Mouse (Mus musculus) forebrain, embryonic 12.5 days (tissue): ENCODE results near the gene Zfp202. TPM values are rescaled to one million over a fixed set of nuclear protein-coding genes. Genes with fewer than 3 reads are reported as not detected.
A peak's percentile ranks its signal among the peaks of the same experiment; 100 is the strongest.

Experiments
- ATAC-seq: fragments of 200-750 bp; cut with Nextera tagmentation; 2 replicates; pipeline ENCODE4 v1.8.0; 2017; ENCODE audit warnings: moderate TSS enrichment; ENCODE audit not compliant: low FRiP score
- H3K27ac ChIP-seq: fragments of 300-500 bp; sonication (generic); 2 replicates; pipeline ENCODE4 v1.5.1; 2016; ENCODE audit warnings: mild to moderate bottlenecking
- H3K27me3 ChIP-seq: fragments of 300-500 bp; sonication (generic); 2 replicates; pipeline ENCODE4 v1.6.1; 2016; ENCODE audit warnings: mild to moderate bottlenecking
- H3K36me3 ChIP-seq: fragments of 300-500 bp; sonication (generic); replicated peaks from 2 replicates; pipeline ENCODE4 v1.6.1; 2016; ENCODE audit warnings: mild to moderate bottlenecking
- H3K4me1 ChIP-seq: fragments of 300-500 bp; sonication (generic); 2 replicates; pipeline ENCODE4 v1.6.1; 2016
- H3K4me2 ChIP-seq: fragments of 300-500 bp; sonication (generic); 2 replicates; pipeline ENCODE4 v1.6.1; 2016; ENCODE audit warnings: mild to moderate bottlenecking, moderate library complexity
- H3K4me3 ChIP-seq: fragments of 300-500 bp; sonication (generic); replicated peaks from 2 replicates; pipeline ENCODE4 v1.5.1; 2016; ENCODE audit warnings: mild to moderate bottlenecking
- H3K9ac ChIP-seq: fragments of 300-500 bp; sonication (generic); 2 replicates; pipeline ENCODE4 v1.6.1; 2016; ENCODE audit warnings: mild to moderate bottlenecking
- H3K9me3 ChIP-seq: fragments of 300-500 bp; sonication (generic); 2 replicates; pipeline ENCODE4 v1.6.1; 2016
- WGBS: fragments of 180-500 bp; shearing (Covaris S2); methylation state at CpG from one replicate; pipeline ENCODE4 v1.1.7; 2016; 5-methylcytosine and 5-hydroxymethylcytosine counted together
- polyA plus RNA-seq: library from polyadenylated mRNA; unstranded; fragments of >200 nt; fragmentation: Nextera tagmentation; extraction: Ambion mirVana; gene quantifications from 2 replicates; pipeline ENCODE4 v1.2.1, GENCODE M21; 2016

Zfp202 gene
- polyA plus RNA-seq, 1 experiment from 2014 or later: 8.4 TPM

- no peak for ATAC-seq
- Histone ChIP-seq H3K4me3 (no peak overlapping the region), H3K27ac (no peak overlapping the region), H3K9me3 (no peaks in the 10 kb centered on the region), H3K27me3 (no peaks in the 10 kb centered on the region), H3K4me1 (no peaks in the 10 kb centered on the region; the same call in 1 of the 2 replicates), H3K36me3 (no peaks in the 10 kb centered on the region), H3K9ac (no peak overlapping the region), H3K4me2 (no peak overlapping the region)
- 73% methylated on average over 4 of the region's 4 CpGs for WGBS
These were observed 32.2 kb downstream of the Zfp202 start for GRCm38 (mm10) chr9:40224289-40224688.

- H3K36me3 ChIP-seq: no peaks in the 10 kb centered on the region
- no peak overlapping the region for H3K27ac ChIP-seq
- 76% methylated on average over 10 of the region's 10 CpGs for WGBS
- no peaks in the 10 kb centered on the region for H3K9me3 ChIP-seq
- H3K9ac ChIP-seq: no peak overlapping the region
- no peaks in the 10 kb centered on the region; the same call in 1 of the 2 replicates for H3K27me3 ChIP-seq
- H3K4me2 ChIP-seq: no peak overlapping the region
- ATAC-seq: peak; percentile 83
- H3K4me3 ChIP-seq: no peak overlapping the region
- no peaks in the 10 kb centered on the region; the same call in 1 of the 2 replicates for H3K4me1 ChIP-seq
These were observed 36.0 kb downstream of the Zfp202 start for GRCm38 (mm10) chr9:40227874-40228789.

GRCm38 (mm10) chr9:40228804-40229331 lies 36.8 kb downstream of the Zfp202 start:
- H3K9ac ChIP-seq: no peak overlapping the region
- no peaks in the 10 kb centered on the region; the same call in 1 of the 2 replicates for H3K4me1 ChIP-seq
- H3K27me3 ChIP-seq: no peaks in the 10 kb centered on the region; the same call in 1 of the 2 replicates
- ATAC-seq: no peak
- 34% methylated on average over 6 of the region's 6 CpGs for WGBS
- no peaks in the 10 kb centered on the region for H3K36me3 ChIP-seq
- H3K9me3 ChIP-seq: no peaks in the 10 kb centered on the region
- H3K4me3 ChIP-seq: no peak overlapping the region
- H3K4me2 ChIP-seq: no peak overlapping the region
- H3K27ac ChIP-seq: no peak overlapping the region

- 65% methylated on average over 5 of the region's 5 CpGs for WGBS
- Histone ChIP-seq H3K4me2 (no peak overlapping the region), H3K4me3 (no peak overlapping the region), H3K9ac (no peak overlapping the region), H3K9me3 (no peaks in the 10 kb centered on the region), H3K27me3 (no peaks in the 10 kb centered on the region; the same call in 1 of the 2 replicates), H3K27ac (no peak overlapping the region), H3K4me1 (no peaks in the 10 kb centered on the region; the same call in 1 of the 2 replicates), H3K36me3 (no peaks in the 10 kb centered on the region)
- ATAC-seq: no peak
These were observed 37.4 kb downstream of the Zfp202 start for GRCm38 (mm10) chr9:40229479-40229878.

GRCm38 (mm10) chr9:40231019-40231418 lies 38.9 kb downstream of the Zfp202 start:
- 86% methylated on average over 3 of the region's 3 CpGs for WGBS
- H3K4me2 ChIP-seq: no peak overlapping the region
- no peaks in the 10 kb centered on the region; the same call in 1 of the 2 replicates for H3K27me3 ChIP-seq
- H3K36me3 ChIP-seq: no peaks in the 10 kb centered on the region
- no peak overlapping the region for H3K9ac ChIP-seq
- no peak overlapping the region for H3K27ac ChIP-seq
- ATAC-seq: no peak
- H3K9me3 ChIP-seq: no peaks in the 10 kb centered on the region
- no peak overlapping the region for H3K4me3 ChIP-seq
- H3K4me1 ChIP-seq: no peaks in the 10 kb centered on the region; the same call in 1 of the 2 replicates

- 68% methylated on average over 10 of the region's 10 CpGs for WGBS
- Histone ChIP-seq H3K4me3 (no peak overlapping the region), H3K27me3 (no peaks in the 10 kb centered on the region; the same call in 1 of the 2 replicates), H3K4me2 (no peak overlapping the region), H3K27ac (no peak overlapping the region), H3K36me3 (no peaks in the 10 kb centered on the region), H3K9ac (no peak overlapping the region), H3K9me3 (no peaks in the 10 kb centered on the region), H3K4me1 (no peaks in the 10 kb centered on the region; the same call in 1 of the 2 replicates)
- no peak for ATAC-seq
These were observed 42.3 kb downstream of the Zfp202 start for GRCm38 (mm10) chr9:40234233-40235072.

- Histone ChIP-seq H3K4me1 (no peaks in the 10 kb centered on the region), H3K9me3 (no peaks in the 10 kb centered on the region), H3K9ac (no peak overlapping the region), H3K27ac (no peak overlapping the region), H3K36me3 (no peaks in the 10 kb centered on the region), H3K4me2 (no peak overlapping the region), H3K4me3 (no peak overlapping the region), H3K27me3 (no peaks in the 10 kb centered on the region; the same call in 1 of the 2 replicates)
- WGBS: 86% methylated on average over 7 of the region's 7 CpGs
- ATAC-seq: no peak
These were observed 43.1 kb downstream of the Zfp202 start for GRCm38 (mm10) chr9:40235220-40235619.

GRCm38 (mm10) chr9:40239749-40240148 lies 47.6 kb downstream of the Zfp202 start:
- ATAC-seq: no peak
- WGBS: 15% methylated on average over 4 of the region's 4 CpGs

GRCm38 (mm10) chr9:40240311-40240710 lies 48.2 kb downstream of the Zfp202 start:
- WGBS: 23% methylated on average over 5 of the region's 5 CpGs
- H3K27me3 ChIP-seq: 0 out of 2 replicates have a peak, but pooled peaks cover 2% of the 10 kb centered on the region
- H3K4me1 ChIP-seq: peaks cover 17% of the 10 kb centered on the region
- no peak overlapping the region for H3K4me3 ChIP-seq
- no peak overlapping the region for H3K27ac ChIP-seq
- no peak for ATAC-seq
- H3K36me3 ChIP-seq: no peaks in the 10 kb centered on the region
- no peak overlapping the region for H3K4me2 ChIP-seq
- no peaks in the 10 kb centered on the region for H3K9me3 ChIP-seq
- H3K9ac ChIP-seq: no peak overlapping the region

More at GRCm38 (mm10) chr9:40239749-40240148, 47.6 kb downstream of the Zfp202 start:
- no peak overlapping the region for H3K9ac ChIP-seq
- no peak overlapping the region for H3K4me3 ChIP-seq
- no peak overlapping the region for H3K27ac ChIP-seq
- 0 out of 2 replicates have a peak, but pooled peaks cover 2% of the 10 kb centered on the region for H3K27me3 ChIP-seq
- no peaks in the 10 kb centered on the region for H3K36me3 ChIP-seq
- H3K4me2 ChIP-seq: no peak overlapping the region
- no peaks in the 10 kb centered on the region for H3K9me3 ChIP-seq
- H3K4me1 ChIP-seq: peaks cover 17% of the 10 kb centered on the region

- Histone ChIP-seq H3K4me1 (peaks cover 17% of the 10 kb centered on the region), H3K4me2 (peak overlapping the region; percentile 62), H3K9me3 (no peaks in the 10 kb centered on the region), H3K9ac (peak overlapping the region; percentile 61), H3K27ac (peak overlapping the region; percentile 80), H3K36me3 (no peaks in the 10 kb centered on the region), H3K4me3 (peak overlapping the region; percentile 44), H3K27me3 (0 out of 2 replicates have a peak, but pooled peaks cover 2% of the 10 kb centered on the region)
- WGBS: 2% methylated on average over 15 of the region's 15 CpGs
- peak; percentile 89 for ATAC-seq
These were observed 49.2 kb downstream of the Zfp202 start for GRCm38 (mm10) chr9:40241223-40241801.

- no peaks in the 10 kb centered on the region for H3K36me3 ChIP-seq
- H3K27me3 ChIP-seq: 0 out of 2 replicates have a peak, but pooled peaks cover 2% of the 10 kb centered on the region
- H3K4me3 ChIP-seq: peak overlapping the region; percentile 44
- H3K9me3 ChIP-seq: no peaks in the 10 kb centered on the region
- peak overlapping the region; percentile 61 for H3K9ac ChIP-seq
- peak overlapping the region; percentile 80 for H3K27ac ChIP-seq
- 53% methylated on average over 13 of the region's 13 CpGs for WGBS
- peaks cover 17% of the 10 kb centered on the region for H3K4me1 ChIP-seq
- H3K4me2 ChIP-seq: peak overlapping the region; percentile 62
- peak; percentile 72 for ATAC-seq
These were observed 50.1 kb downstream of the Zfp202 start for GRCm38 (mm10) chr9:40241951-40242888.
